Mouse (Mus musculus): ENCODE measurements around the gene Dock2. TPM values are rescaled to one million over a fixed set of nuclear protein-coding genes. Genes with fewer than 3 reads are reported as not detected.

The Dock2 gene
- polyA plus RNA-seq, 1 experiment = 35.9 TPM

GRCm38 (mm10) chr11:34355406-34355805, 428.3 kb downstream of the Dock2 start:
- no peak for DNase-seq (ENCODE audit: low read depth in 1 of 2, low spot score in 2 of 2)
- 86% methylated on average over 12 of the region's 12 CpGs for WGBS
- no peaks in the 10 kb centered on the region for H3K4me1 ChIP-seq (ENCODE audit: control insufficient read depth, insufficient read depth, insufficient read length)
- no peaks in the 10 kb centered on the region for H3K27me3 ChIP-seq (ENCODE audit: control insufficient read depth, insufficient read depth, low read length)
- TF ChIP-seq CTCF (IDR thresholded peaks at IDR 0.05; ENCODE audit: extremely low read depth, insufficient read depth, insufficient read length, insufficient replicate concordance) (no peak), POLR2A (IDR thresholded peaks at IDR 0.05; ENCODE audit: low read depth, low read length) (no peak)
- 0 out of 2 replicates have a peak, but pooled peaks cover 3% of the 10 kb centered on the region for H3K36me3 ChIP-seq (ENCODE audit: control insufficient read depth, insufficient read depth, low read length)
- H3K4me3 ChIP-seq (ENCODE audit: extremely low read depth, insufficient read depth, insufficient read length) = no peak overlapping the region
- H3K27ac ChIP-seq (ENCODE audit: insufficient read depth, low read length) = no peak overlapping the region

DNA sequence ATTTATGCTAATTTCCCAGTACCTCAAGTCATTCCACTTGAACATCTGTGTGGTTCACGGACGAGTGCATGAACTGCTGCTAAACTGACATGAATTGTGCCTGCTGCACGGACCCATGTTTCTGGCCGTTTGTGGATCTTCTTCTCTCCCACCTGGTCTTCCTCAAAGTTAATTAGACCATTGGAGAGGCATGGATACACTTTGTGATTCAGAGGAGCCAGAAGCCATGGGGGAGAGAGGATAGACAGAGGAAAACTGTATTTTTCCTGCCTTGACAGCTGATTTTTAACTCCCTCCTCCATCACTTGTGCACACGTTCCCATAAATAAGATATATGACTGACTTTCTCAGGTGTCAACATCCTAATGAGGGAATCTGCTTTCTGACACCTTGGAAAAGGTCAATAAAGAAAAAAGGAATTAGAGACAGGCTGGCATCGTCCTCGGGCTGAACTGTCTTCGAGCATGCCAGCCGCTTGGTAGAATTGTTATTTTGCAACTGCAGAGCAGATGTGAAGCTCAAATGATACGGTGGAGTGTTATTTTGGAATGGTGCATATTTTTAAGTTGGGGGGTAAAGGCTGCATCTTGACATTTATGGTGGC, 434.1 kb downstream of the Dock2 start:
- H3K27me3 ChIP-seq (ENCODE audit: control insufficient read depth, insufficient read depth, low read length) = no peaks in the 10 kb centered on the region
- no peak for DNase-seq (ENCODE audit: low read depth in 1 of 2, low spot score in 2 of 2)
- TF ChIP-seq CTCF (IDR thresholded peaks at IDR 0.05; ENCODE audit: extremely low read depth, insufficient read depth, insufficient read length, insufficient replicate concordance) = no peak
- TF ChIP-seq POLR2A (IDR thresholded peaks at IDR 0.05; ENCODE audit: low read depth, low read length) = no peak
- no peak overlapping the region for H3K4me3 ChIP-seq (ENCODE audit: extremely low read depth, insufficient read depth, insufficient read length)
- H3K36me3 ChIP-seq (ENCODE audit: control insufficient read depth, insufficient read depth, low read length) = peaks cover 5% of the 10 kb centered on the region
- WGBS = 90% methylated on average over 10 of the region's 10 CpGs
- H3K4me1 ChIP-seq (ENCODE audit: control insufficient read depth, insufficient read depth, insufficient read length) = no peaks in the 10 kb centered on the region
- H3K27ac ChIP-seq (ENCODE audit: insufficient read depth, low read length) = no peak overlapping the region

GRCm38 (mm10) chr11:34348287-34348918, 435.3 kb downstream of the Dock2 start:
- WGBS = 78% methylated on average over 4 of the region's 4 CpGs
- H3K27me3 ChIP-seq (ENCODE audit: control insufficient read depth, insufficient read depth, low read length) = no peaks in the 10 kb centered on the region
- H3K36me3 ChIP-seq (ENCODE audit: control insufficient read depth, insufficient read depth, low read length) = peaks cover 6% of the 10 kb centered on the region
- DNase-seq (ENCODE audit: low read depth in 1 of 2, low spot score in 2 of 2) = no peak
- H3K4me3 ChIP-seq (ENCODE audit: extremely low read depth, insufficient read depth, insufficient read length) = no peak overlapping the region
- no peak overlapping the region for H3K27ac ChIP-seq (ENCODE audit: insufficient read depth, low read length)
- no peak for TF ChIP-seq POLR2A (IDR thresholded peaks at IDR 0.05; ENCODE audit: low read depth, low read length)
- TF ChIP-seq CTCF (IDR thresholded peaks at IDR 0.05; ENCODE audit: extremely low read depth, insufficient read depth, insufficient read length, insufficient replicate concordance) = no peak
- H3K4me1 ChIP-seq (ENCODE audit: control insufficient read depth, insufficient read depth, insufficient read length) = no peaks in the 10 kb centered on the region

GRCm38 (mm10) chr11:34344310-34344709, 439.4 kb downstream of the Dock2 start:
- Histone ChIP-seq H3K27me3 (ENCODE audit: control insufficient read depth, insufficient read depth, low read length) (no peaks in the 10 kb centered on the region), H3K36me3 (ENCODE audit: control insufficient read depth, insufficient read depth, low read length) (peaks cover 7% of the 10 kb centered on the region), H3K4me1 (ENCODE audit: control insufficient read depth, insufficient read depth, insufficient read length) (no peaks in the 10 kb centered on the region), H3K4me3 (ENCODE audit: extremely low read depth, insufficient read depth, insufficient read length) (no peak overlapping the region), H3K27ac (ENCODE audit: insufficient read depth, low read length) (no peak overlapping the region)
- 89% methylated on average over 5 of the region's 5 CpGs for WGBS
- DNase-seq (ENCODE audit: low read depth in 1 of 2, low spot score in 2 of 2) = no peak
- TF ChIP-seq POLR2A (IDR thresholded peaks at IDR 0.05; ENCODE audit: low read depth, low read length) (no peak), CTCF (IDR thresholded peaks at IDR 0.05; ENCODE audit: extremely low read depth, insufficient read depth, insufficient read length, insufficient replicate concordance) (no peak)

DNA sequence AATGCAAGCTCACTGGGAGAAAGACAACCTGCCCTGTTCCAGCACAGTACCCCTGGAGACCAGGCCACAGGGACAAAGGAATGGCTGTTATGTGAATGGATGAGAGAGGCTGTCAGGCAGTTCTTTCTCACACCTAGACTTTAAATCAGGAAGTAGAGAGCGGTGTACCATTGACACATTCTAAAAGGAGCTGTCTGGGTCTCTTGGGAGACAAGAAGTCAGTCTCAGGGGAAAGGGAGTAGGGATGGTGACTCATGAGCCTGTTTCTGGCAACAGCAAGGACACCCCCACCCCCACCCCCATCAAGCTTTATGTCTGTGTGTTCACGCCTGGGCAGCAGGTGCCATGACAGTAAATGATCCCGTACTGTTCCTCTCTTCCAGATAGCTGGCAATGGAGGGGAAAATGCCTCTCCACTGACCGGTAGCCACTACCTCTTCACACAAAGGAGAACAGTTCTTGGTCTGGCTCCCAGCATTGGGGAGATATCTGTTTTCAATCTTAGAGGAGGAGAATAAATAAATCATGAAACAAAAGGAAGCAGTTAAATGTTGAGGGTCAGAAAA, 439.9 kb downstream of the Dock2 start:
- TF ChIP-seq POLR2A (IDR thresholded peaks at IDR 0.05; ENCODE audit: low read depth, low read length) = no peak
- no peak for TF ChIP-seq CTCF (IDR thresholded peaks at IDR 0.05; ENCODE audit: extremely low read depth, insufficient read depth, insufficient read length, insufficient replicate concordance)
- Histone ChIP-seq H3K4me3 (ENCODE audit: extremely low read depth, insufficient read depth, insufficient read length) (no peak overlapping the region), H3K27me3 (ENCODE audit: control insufficient read depth, insufficient read depth, low read length) (no peaks in the 10 kb centered on the region), H3K36me3 (ENCODE audit: control insufficient read depth, insufficient read depth, low read length) (peaks cover 7% of the 10 kb centered on the region), H3K27ac (ENCODE audit: insufficient read depth, low read length) (no peak overlapping the region), H3K4me1 (ENCODE audit: control insufficient read depth, insufficient read depth, insufficient read length) (no peaks in the 10 kb centered on the region)
- WGBS = 74% methylated on average over 4 of the region's 4 CpGs
- DNase-seq (ENCODE audit: low read depth in 1 of 2, low spot score in 2 of 2) = no peak

- no peak for DNase-seq (ENCODE audit: low read depth in 1 of 2, low spot score in 2 of 2)
- Histone ChIP-seq H3K27me3 (ENCODE audit: control insufficient read depth, insufficient read depth, low read length) (no peaks in the 10 kb centered on the region), H3K27ac (ENCODE audit: insufficient read depth, low read length) (no peak overlapping the region), H3K36me3 (ENCODE audit: control insufficient read depth, insufficient read depth, low read length) (peaks cover 8% of the 10 kb centered on the region), H3K4me1 (ENCODE audit: control insufficient read depth, insufficient read depth, insufficient read length) (no peaks in the 10 kb centered on the region), H3K4me3 (ENCODE audit: extremely low read depth, insufficient read depth, insufficient read length) (no peak overlapping the region)
- TF ChIP-seq CTCF (IDR thresholded peaks at IDR 0.05; ENCODE audit: extremely low read depth, insufficient read depth, insufficient read length, insufficient replicate concordance) = no peak
- no peak for TF ChIP-seq POLR2A (IDR thresholded peaks at IDR 0.05; ENCODE audit: low read depth, low read length)
- 95% methylated on average over 5 of the region's 5 CpGs for WGBS
These were observed 444.0 kb downstream of the Dock2 start for GRCm38 (mm10) chr11:34339693-34340092.

GRCm38 (mm10) chr11:34337907-34338306, 445.8 kb downstream of the Dock2 start:
- WGBS = 84% methylated on average over 1 of the region's 1 CpGs
- H3K36me3 ChIP-seq (ENCODE audit: control insufficient read depth, insufficient read depth, low read length) = peaks cover 7% of the 10 kb centered on the region
- no peak for DNase-seq (ENCODE audit: low read depth in 1 of 2, low spot score in 2 of 2)
- no peaks in the 10 kb centered on the region for H3K4me1 ChIP-seq (ENCODE audit: control insufficient read depth, insufficient read depth, insufficient read length)
- H3K4me3 ChIP-seq (ENCODE audit: extremely low read depth, insufficient read depth, insufficient read length) = no peak overlapping the region
- TF ChIP-seq CTCF (IDR thresholded peaks at IDR 0.05; ENCODE audit: extremely low read depth, insufficient read depth, insufficient read length, insufficient replicate concordance) (no peak), POLR2A (IDR thresholded peaks at IDR 0.05; ENCODE audit: low read depth, low read length) (no peak)
- H3K27me3 ChIP-seq (ENCODE audit: control insufficient read depth, insufficient read depth, low read length) = no peaks in the 10 kb centered on the region
- H3K27ac ChIP-seq (ENCODE audit: insufficient read depth, low read length) = no peak overlapping the region

Data from spleen, adult 2 months (tissue).